Mouse (Mus musculus): ENCODE results near the gene C3.

Gene C3

GRCm38 (mm10) chr17:57228014-57228413, at the start of gene C3:
Gene C3 (minus strand): TSS chr17:57228136.
- DNase-seq (ENCODE audit: low spot score) = no peak

GRCm38 (mm10) chr17:57276634-57277121, 48.7 kb upstream of the C3 start:
- DNase-seq (ENCODE audit: low spot score) = no peak

GRCm38 (mm10) chr17:57275997-57276351, 48.0 kb upstream of the C3 start:
- DNase-seq (ENCODE audit: low spot score) = no peak

GRCm38 (mm10) chr17:57275111-57275996, 47.4 kb upstream of the C3 start:
- DNase-seq (ENCODE audit: low spot score) = peak; percentile 76

- DNase-seq (ENCODE audit: low spot score) = no peak
Measured at GRCm38 (mm10) chr17:57274686-57275085, 46.8 kb upstream of the C3 start.

- no peak for DNase-seq (ENCODE audit: low spot score)
Measured at GRCm38 (mm10) chr17:57273846-57274245, 45.9 kb upstream of the C3 start.

- no peak for DNase-seq (ENCODE audit: low spot score)
Measured at GRCm38 (mm10) chr17:57271301-57271700, 43.4 kb upstream of the C3 start.

GRCm38 (mm10) chr17:57267556-57268126, 39.7 kb upstream of the C3 start:
- DNase-seq (ENCODE audit: low spot score) = no peak

GRCm38 (mm10) chr17:57264972-57265945, 37.3 kb upstream of the C3 start:
- no peak for DNase-seq (ENCODE audit: low spot score)

GRCm38 (mm10) chr17:57264164-57264563, 36.2 kb upstream of the C3 start:
- DNase-seq (ENCODE audit: low spot score) = no peak

- DNase-seq (ENCODE audit: low spot score) = no peak
Measured at GRCm38 (mm10) chr17:57262901-57263550, 35.1 kb upstream of the C3 start.

GRCm38 (mm10) chr17:57261796-57262195, 33.9 kb upstream of the C3 start:
- DNase-seq (ENCODE audit: low spot score) = no peak

GRCm38 (mm10) chr17:57261286-57261685, 33.4 kb upstream of the C3 start:
- DNase-seq (ENCODE audit: low spot score) = no peak

- DNase-seq (ENCODE audit: low spot score) = no peak
Measured at GRCm38 (mm10) chr17:57260351-57260750, 32.4 kb upstream of the C3 start.

GRCm38 (mm10) chr17:57259742-57260141, 31.8 kb upstream of the C3 start:
- DNase-seq (ENCODE audit: low spot score) = no peak

GRCm38 (mm10) chr17:57258191-57258590, 30.3 kb upstream of the C3 start:
- no peak for DNase-seq (ENCODE audit: low spot score)

- no peak for DNase-seq (ENCODE audit: low spot score)
Measured at GRCm38 (mm10) chr17:57256921-57257485, 29.1 kb upstream of the C3 start.

- DNase-seq (ENCODE audit: low spot score) = no peak
Measured at GRCm38 (mm10) chr17:57255354-57255753, 27.4 kb upstream of the C3 start.

GRCm38 (mm10) chr17:57253306-57253705, 25.4 kb upstream of the C3 start:
- no peak for DNase-seq (ENCODE audit: low spot score)

- DNase-seq (ENCODE audit: low spot score) = no peak
Measured at GRCm38 (mm10) chr17:57251431-57251830, 23.5 kb upstream of the C3 start.

GRCm38 (mm10) chr17:57250461-57251160, 22.7 kb upstream of the C3 start:
- DNase-seq (ENCODE audit: low spot score) = no peak
